Mouse (Mus musculus): ENCODE results near the gene Spag9. TPM values are rescaled to one million over a fixed set of nuclear protein-coding genes. Genes with fewer than 3 reads are reported as not detected.
A peak's percentile ranks its signal among the peaks of the same experiment; 100 is the strongest.

The Spag9 gene
- polyA plus RNA-seq, 1 experiment from 2014 or later, result 64.1 TPM

GRCm38 (mm10) chr11:94161867-94162581, 166.1 kb downstream of the Spag9 start:
- H3K36me3 ChIP-seq (ENCODE audit: control insufficient read depth, insufficient read depth), result no peaks in the 10 kb centered on the region
- peaks cover 10% of the 10 kb centered on the region; the same call in 1 of the 2 replicates for H3K4me1 ChIP-seq (replicated peaks; ENCODE audit: control insufficient read depth, insufficient read depth, low read length)
- peak overlapping the region; percentile 18; the same call in 1 of the 2 replicates for H3K4me2 ChIP-seq (replicated peaks; ENCODE audit: low read depth)
- ATAC-seq, result no peak
- H3K27ac ChIP-seq (ENCODE audit: low read depth, low read length), result peak overlapping the region; percentile 95
- no peaks in the 10 kb centered on the region for H3K27me3 ChIP-seq (replicated peaks; ENCODE audit: control insufficient read depth, insufficient read depth, low read length)
- no peak overlapping the region for H3K4me3 ChIP-seq (ENCODE audit: low read depth, low read length)
- 74% methylated on average over 11 of the region's 11 CpGs for WGBS
- H3K9ac ChIP-seq (ENCODE audit: low read depth, low read length), result 0 out of 2 replicates have a peak overlapping the region, but pooled peaks have one; percentile 38
- H3K9me3 ChIP-seq (ENCODE audit: control insufficient read depth), result no peaks in the 10 kb centered on the region
- TF ChIP-seq CTCF (IDR thresholded peaks at IDR 0.05; ENCODE audit: low read depth), result no peak

- Histone ChIP-seq H3K27ac (ENCODE audit: low read depth, low read length) (peak overlapping the region; percentile 57; the same call in 1 of the 2 replicates), H3K4me1 (replicated peaks; ENCODE audit: control insufficient read depth, insufficient read depth, low read length) (peaks cover 10% of the 10 kb centered on the region; the same call in 1 of the 2 replicates), H3K9me3 (ENCODE audit: control insufficient read depth) (no peaks in the 10 kb centered on the region), H3K4me2 (replicated peaks; ENCODE audit: low read depth) (no peak overlapping the region), H3K4me3 (ENCODE audit: low read depth, low read length) (no peak overlapping the region), H3K9ac (ENCODE audit: low read depth, low read length) (no peak overlapping the region), H3K36me3 (ENCODE audit: control insufficient read depth, insufficient read depth) (no peaks in the 10 kb centered on the region), H3K27me3 (replicated peaks; ENCODE audit: control insufficient read depth, insufficient read depth, low read length) (no peaks in the 10 kb centered on the region)
- no peak for ATAC-seq
- WGBS, result 59% methylated on average over 9 of the region's 9 CpGs
- TF ChIP-seq CTCF (IDR thresholded peaks at IDR 0.05; ENCODE audit: low read depth), result no peak
These were observed 167.3 kb downstream of the Spag9 start for GRCm38 (mm10) chr11:94163005-94163767.

GRCm38 (mm10) chr11:94165745-94166144, 169.9 kb downstream of the Spag9 start:
- H3K9me3 ChIP-seq (ENCODE audit: control insufficient read depth), result no peaks in the 10 kb centered on the region
- no peaks in the 10 kb centered on the region for H3K36me3 ChIP-seq (ENCODE audit: control insufficient read depth, insufficient read depth)
- H3K27ac ChIP-seq (ENCODE audit: low read depth, low read length), result no peak overlapping the region
- H3K4me1 ChIP-seq (replicated peaks; ENCODE audit: control insufficient read depth, insufficient read depth, low read length), result peaks cover 4% of the 10 kb centered on the region; the same call in 1 of the 2 replicates
- H3K27me3 ChIP-seq (replicated peaks; ENCODE audit: control insufficient read depth, insufficient read depth, low read length), result no peaks in the 10 kb centered on the region
- H3K4me3 ChIP-seq (ENCODE audit: low read depth, low read length), result no peak overlapping the region
- 79% methylated on average over 4 of the region's 4 CpGs for WGBS
- no peak for ATAC-seq
- H3K4me2 ChIP-seq (replicated peaks; ENCODE audit: low read depth), result no peak overlapping the region
- no peak overlapping the region for H3K9ac ChIP-seq (ENCODE audit: low read depth, low read length)
- TF ChIP-seq CTCF (IDR thresholded peaks at IDR 0.05; ENCODE audit: low read depth), result no peak

GRCm38 (mm10) chr11:94168238-94168637, 172.3 kb downstream of the Spag9 start:
- no peak for TF ChIP-seq CTCF (IDR thresholded peaks at IDR 0.05; ENCODE audit: low read depth)
- Histone ChIP-seq H3K27ac (ENCODE audit: low read depth, low read length) (no peak overlapping the region), H3K4me2 (replicated peaks; ENCODE audit: low read depth) (no peak overlapping the region), H3K4me1 (replicated peaks; ENCODE audit: control insufficient read depth, insufficient read depth, low read length) (0 out of 2 replicates have a peak, but pooled peaks cover 3% of the 10 kb centered on the region), H3K4me3 (ENCODE audit: low read depth, low read length) (no peak overlapping the region), H3K9ac (ENCODE audit: low read depth, low read length) (no peak overlapping the region), H3K9me3 (ENCODE audit: control insufficient read depth) (no peaks in the 10 kb centered on the region), H3K27me3 (replicated peaks; ENCODE audit: control insufficient read depth, insufficient read depth, low read length) (no peaks in the 10 kb centered on the region), H3K36me3 (ENCODE audit: control insufficient read depth, insufficient read depth) (no peaks in the 10 kb centered on the region)
- no peak for ATAC-seq
- WGBS, result 66% methylated on average over 5 of the region's 5 CpGs

- no peak for ATAC-seq
- 76% methylated on average over 5 of the region's 5 CpGs for WGBS
- Histone ChIP-seq H3K9ac (ENCODE audit: low read depth, low read length) (no peak overlapping the region), H3K27ac (ENCODE audit: low read depth, low read length) (no peak overlapping the region), H3K4me2 (replicated peaks; ENCODE audit: low read depth) (no peak overlapping the region), H3K27me3 (replicated peaks; ENCODE audit: control insufficient read depth, insufficient read depth, low read length) (no peaks in the 10 kb centered on the region), H3K4me1 (replicated peaks; ENCODE audit: control insufficient read depth, insufficient read depth, low read length) (0 out of 2 replicates have a peak, but pooled peaks cover 3% of the 10 kb centered on the region), H3K4me3 (ENCODE audit: low read depth, low read length) (no peak overlapping the region), H3K9me3 (ENCODE audit: control insufficient read depth) (no peaks in the 10 kb centered on the region), H3K36me3 (ENCODE audit: control insufficient read depth, insufficient read depth) (no peaks in the 10 kb centered on the region)
- no peak for TF ChIP-seq CTCF (IDR thresholded peaks at IDR 0.05; ENCODE audit: low read depth)
These were observed 173.7 kb downstream of the Spag9 start for GRCm38 (mm10) chr11:94169596-94169995.

GRCm38 (mm10) chr11:94171691-94172090, 175.8 kb downstream of the Spag9 start:
- no peak for TF ChIP-seq CTCF (IDR thresholded peaks at IDR 0.05; ENCODE audit: low read depth)
- no peaks in the 10 kb centered on the region for H3K27me3 ChIP-seq (replicated peaks; ENCODE audit: control insufficient read depth, insufficient read depth, low read length)
- H3K4me3 ChIP-seq (ENCODE audit: low read depth, low read length), result no peak overlapping the region
- no peaks in the 10 kb centered on the region for H3K36me3 ChIP-seq (ENCODE audit: control insufficient read depth, insufficient read depth)
- 0 out of 2 replicates have a peak, but pooled peaks cover 3% of the 10 kb centered on the region for H3K4me1 ChIP-seq (replicated peaks; ENCODE audit: control insufficient read depth, insufficient read depth, low read length)
- no peak overlapping the region for H3K9ac ChIP-seq (ENCODE audit: low read depth, low read length)
- 80% methylated on average over 5 of the region's 5 CpGs for WGBS
- no peak for ATAC-seq
- H3K27ac ChIP-seq (ENCODE audit: low read depth, low read length), result no peak overlapping the region
- no peaks in the 10 kb centered on the region for H3K9me3 ChIP-seq (ENCODE audit: control insufficient read depth)
- H3K4me2 ChIP-seq (replicated peaks; ENCODE audit: low read depth), result no peak overlapping the region

Measured in intestine, postnatal 0 days (tissue).